Mouse (Mus musculus): ENCODE measurements around the gene Fam129b. TPM values are rescaled to one million over a fixed set of nuclear protein-coding genes. Genes with fewer than 3 reads are reported as not detected.
A peak's percentile ranks its signal among the peaks of the same experiment; 100 is the strongest.

Fam129b gene
- polyA plus RNA-seq, 1 experiment from 2014 or later = 47.1 TPM

DNA sequence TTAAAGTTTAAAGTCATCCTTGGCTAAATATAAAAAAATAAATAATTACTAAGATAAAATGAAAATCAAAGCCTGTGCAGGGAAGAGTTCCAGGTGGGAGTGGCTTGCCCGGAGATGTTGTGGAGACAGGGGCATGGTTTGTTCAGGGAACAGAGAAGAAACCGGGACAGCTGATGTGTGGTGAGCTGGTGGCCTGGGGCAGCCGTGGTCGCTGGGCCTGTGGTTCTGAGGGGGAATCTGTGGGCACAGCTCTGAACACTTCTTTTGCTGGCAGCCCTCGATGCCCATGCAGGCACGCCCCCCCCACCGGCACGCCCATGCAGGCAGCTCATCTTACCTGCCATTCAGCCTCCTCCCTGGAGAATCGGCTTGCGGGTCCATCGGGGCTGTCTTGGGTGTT, 71.5 kb downstream of the Fam129b start:
- Histone ChIP-seq H3K4me1 (peaks cover 8% of the 10 kb centered on the region; the same call in 1 of the 2 replicates), H3K4me3 (no peak overlapping the region), H3K9me3 (no peaks in the 10 kb centered on the region), H3K36me3 (peaks cover 70% of the 10 kb centered on the region), H3K27ac (no peak overlapping the region), H3K27me3 (ENCODE audit: insufficient read depth, poor library complexity, severe bottlenecking) (no peaks in the 10 kb centered on the region)
- WGBS = 88% methylated on average over 11 of the region's 11 CpGs
- no peak for DNase-seq (ENCODE audit: low spot score)

DNA sequence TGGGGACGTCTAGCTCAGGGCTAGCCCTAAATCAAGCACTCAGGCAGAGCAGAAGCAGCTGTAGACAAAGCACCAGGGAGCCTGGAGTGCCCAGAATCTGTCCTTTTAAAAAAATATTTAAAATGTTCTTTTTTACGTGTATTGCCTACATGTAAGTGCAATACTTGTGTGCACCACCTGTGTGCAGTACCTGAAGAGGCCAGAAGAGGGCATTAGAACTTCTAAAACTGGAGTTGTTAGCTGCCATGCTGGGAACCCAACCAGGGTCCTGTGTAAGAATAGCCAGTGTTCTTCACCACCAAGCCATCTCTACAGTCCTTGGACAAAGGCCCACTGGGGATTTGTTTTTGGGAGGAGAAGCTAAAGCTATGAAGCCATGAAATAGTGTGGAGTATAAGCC, 78.7 kb downstream of the Fam129b start:
- no peak for DNase-seq (ENCODE audit: low spot score)
- Histone ChIP-seq H3K4me1 (peaks cover 12% of the 10 kb centered on the region), H3K27ac (no peak overlapping the region), H3K36me3 (peaks cover 72% of the 10 kb centered on the region), H3K4me3 (no peak overlapping the region), H3K9me3 (no peaks in the 10 kb centered on the region), H3K27me3 (ENCODE audit: insufficient read depth, poor library complexity, severe bottlenecking) (no peaks in the 10 kb centered on the region)
- WGBS = 91% methylated on average over 2 of the region's 2 CpGs

- Histone ChIP-seq H3K4me3 (no peak overlapping the region), H3K27me3 (ENCODE audit: insufficient read depth, poor library complexity, severe bottlenecking) (no peaks in the 10 kb centered on the region), H3K4me1 (peaks cover 15% of the 10 kb centered on the region), H3K9me3 (no peaks in the 10 kb centered on the region), H3K27ac (no peak overlapping the region), H3K36me3 (peaks cover 54% of the 10 kb centered on the region)
- 57% methylated on average over 8 of the region's 8 CpGs for WGBS
- DNase-seq (ENCODE audit: low spot score) = no peak
Measured at GRCm38 (mm10) chr2:32957344-32957743, 81.4 kb downstream of the Fam129b start.

DNA sequence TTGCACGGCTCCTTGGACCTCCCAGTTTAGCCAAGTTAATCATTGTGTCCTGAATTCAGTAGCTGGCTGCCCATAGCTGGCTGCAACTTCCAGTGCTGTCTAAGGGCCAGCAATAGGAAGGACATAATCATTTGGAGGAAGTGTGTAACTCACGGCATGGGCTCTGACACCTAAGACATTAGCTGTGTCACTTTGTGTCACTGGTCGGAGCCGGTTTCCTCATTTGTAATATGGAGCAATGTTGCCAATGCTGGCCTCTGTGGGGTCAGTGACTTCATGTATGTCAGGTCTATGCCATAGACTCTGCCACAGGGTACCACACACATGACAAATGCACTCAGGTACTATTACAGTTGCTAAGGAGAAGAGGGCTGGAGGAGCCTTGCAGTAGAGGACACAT, 84.4 kb downstream of the Fam129b start:
- no peak for DNase-seq (ENCODE audit: low spot score)
- no peak overlapping the region; the same call in 1 of the 2 replicates for H3K27ac ChIP-seq
- H3K36me3 ChIP-seq = peaks cover 55% of the 10 kb centered on the region

GRCm38 (mm10) chr2:32961192-32961995, 85.5 kb downstream of the Fam129b start, which contains the start of the genes Rpl12 and Lrsam1:
Rpl12 (plus strand) TSS chr2:32961559.
Lrsam1 (minus strand) TSS chr2:32961614.
- H3K4me3 ChIP-seq = peak within 1 kb of the TSS; percentile 89
- peak; percentile 97 for DNase-seq (ENCODE audit: low spot score)
- H3K36me3 ChIP-seq = peaks cover 43% of the 10 kb centered on the region
- peak within 1 kb of the TSS; percentile 96 for H3K27ac ChIP-seq
- 2% methylated on average over 55 of the region's 55 CpGs for WGBS
- no peaks in the 10 kb centered on the region for H3K27me3 ChIP-seq (ENCODE audit: insufficient read depth, poor library complexity, severe bottlenecking)
- peaks cover 33% of the 10 kb centered on the region for H3K4me1 ChIP-seq
- H3K9me3 ChIP-seq = no peaks in the 10 kb centered on the region

More for the DNA sequence above, 84.4 kb downstream of the Fam129b start:
- peak overlapping the region; percentile 89 for H3K4me3 ChIP-seq
- no peaks in the 10 kb centered on the region for H3K9me3 ChIP-seq
- WGBS = 81% methylated on average over 4 of the region's 4 CpGs
- peaks cover 30% of the 10 kb centered on the region for H3K4me1 ChIP-seq
- H3K27me3 ChIP-seq (ENCODE audit: insufficient read depth, poor library complexity, severe bottlenecking) = no peaks in the 10 kb centered on the region

DNA sequence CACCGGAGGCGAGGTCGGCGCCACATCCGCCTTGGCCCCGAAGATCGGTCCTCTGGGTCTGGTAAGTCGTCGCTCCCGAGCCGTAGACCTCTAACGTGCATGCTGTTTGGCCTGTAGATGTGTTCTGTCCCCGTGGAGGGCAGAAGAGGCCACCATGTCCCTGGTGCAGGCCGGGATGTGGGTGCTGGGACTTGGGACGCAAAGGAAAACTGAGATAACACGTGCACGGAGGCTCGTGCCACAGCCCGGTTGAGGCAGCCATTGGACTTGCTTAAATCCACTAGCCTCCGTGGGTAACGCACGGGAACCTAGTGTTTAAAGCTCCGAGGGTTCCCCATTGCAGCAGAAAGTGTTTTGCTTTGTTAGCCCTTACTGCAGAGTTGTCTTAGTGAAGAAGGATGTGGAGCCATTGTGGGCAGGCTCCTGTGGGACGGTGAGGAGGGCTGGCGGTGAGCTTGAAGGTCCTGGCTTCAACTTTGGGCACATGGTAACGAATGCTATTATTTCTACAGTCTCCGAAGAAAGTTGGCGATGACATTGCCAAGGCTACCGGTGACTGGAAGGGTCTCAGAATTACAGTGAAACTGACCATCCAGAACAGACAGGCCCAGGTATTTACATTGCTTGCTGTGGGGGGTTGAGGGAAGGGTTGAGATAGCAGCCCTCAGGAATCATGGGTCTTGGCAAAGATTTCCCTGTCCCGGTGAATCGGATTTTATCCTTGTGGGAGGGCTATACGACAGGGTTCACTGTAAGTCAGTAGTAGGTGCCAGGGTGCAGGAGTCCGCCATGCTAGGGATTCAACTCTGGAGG, 86.4 kb downstream of the Fam129b start:
- Histone ChIP-seq H3K27ac (peak overlapping the region; percentile 96), H3K27me3 (ENCODE audit: insufficient read depth, poor library complexity, severe bottlenecking) (no peaks in the 10 kb centered on the region), H3K36me3 (peaks cover 35% of the 10 kb centered on the region), H3K9me3 (no peaks in the 10 kb centered on the region), H3K4me1 (peaks cover 36% of the 10 kb centered on the region), H3K4me3 (peak overlapping the region; percentile 89)
- WGBS = under 1% methylated on average over 33 of the region's 33 CpGs
- DNase-seq (ENCODE audit: low spot score) = no peak

GRCm38 (mm10) chr2:32962875-32963220, 86.9 kb downstream of the Fam129b start:
- Histone ChIP-seq H3K4me3 (peak overlapping the region; percentile 89), H3K27me3 (ENCODE audit: insufficient read depth, poor library complexity, severe bottlenecking) (no peaks in the 10 kb centered on the region), H3K27ac (peak overlapping the region; percentile 96), H3K4me1 (peaks cover 42% of the 10 kb centered on the region), H3K36me3 (peaks cover 34% of the 10 kb centered on the region), H3K9me3 (no peaks in the 10 kb centered on the region)
- WGBS = 11% methylated on average over 9 of the region's 9 CpGs
- no peak for DNase-seq (ENCODE audit: low spot score)

GRCm38 (mm10) chr2:32963544-32963943, 87.6 kb downstream of the Fam129b start:
- Histone ChIP-seq H3K27ac (no peak overlapping the region), H3K4me1 (peaks cover 49% of the 10 kb centered on the region), H3K4me3 (peak overlapping the region; percentile 89), H3K27me3 (ENCODE audit: insufficient read depth, poor library complexity, severe bottlenecking) (no peaks in the 10 kb centered on the region), H3K9me3 (no peaks in the 10 kb centered on the region), H3K36me3 (peaks cover 31% of the 10 kb centered on the region)
- no peak for DNase-seq (ENCODE audit: low spot score)
- 69% methylated on average over 4 of the region's 4 CpGs for WGBS

DNA sequence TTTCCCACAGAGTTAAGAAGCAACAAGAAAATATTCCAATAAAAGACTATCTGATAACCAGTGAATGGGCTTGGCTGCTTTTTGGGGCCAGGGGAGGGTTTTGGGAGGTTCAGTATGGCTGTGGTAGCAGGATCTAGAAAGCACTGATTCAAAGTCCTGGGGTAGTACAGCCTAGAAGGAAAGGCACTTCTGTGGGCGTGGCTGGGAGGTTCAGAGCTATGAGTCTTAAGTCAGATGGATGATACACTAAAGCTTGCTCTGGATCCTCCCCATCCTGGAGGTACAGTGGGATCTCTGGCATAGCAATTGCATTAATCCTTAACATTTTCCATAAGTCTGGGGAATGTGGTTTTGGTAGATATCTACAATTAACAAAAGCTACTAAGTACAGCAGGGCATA, 88.1 kb downstream of the Fam129b start:
- Histone ChIP-seq H3K9me3 (no peaks in the 10 kb centered on the region), H3K4me3 (peak overlapping the region; percentile 89; the same call in 1 of the 2 replicates), H3K27ac (no peak overlapping the region), H3K36me3 (peaks cover 31% of the 10 kb centered on the region), H3K4me1 (peaks cover 51% of the 10 kb centered on the region), H3K27me3 (ENCODE audit: insufficient read depth, poor library complexity, severe bottlenecking) (no peaks in the 10 kb centered on the region)
- no peak for DNase-seq (ENCODE audit: low spot score)
- WGBS = 71% methylated on average over 1 of the region's 1 CpGs

- Histone ChIP-seq H3K4me3 (no peak overlapping the region), H3K27me3 (ENCODE audit: insufficient read depth, poor library complexity, severe bottlenecking) (no peaks in the 10 kb centered on the region), H3K36me3 (peaks cover 31% of the 10 kb centered on the region), H3K27ac (no peak overlapping the region), H3K4me1 (peaks cover 58% of the 10 kb centered on the region), H3K9me3 (no peaks in the 10 kb centered on the region)
- DNase-seq (ENCODE audit: low spot score) = no peak
- 33% methylated on average over 10 of the region's 10 CpGs for WGBS
Measured at GRCm38 (mm10) chr2:32964659-32965457, 88.9 kb downstream of the Fam129b start.

- Histone ChIP-seq H3K27me3 (ENCODE audit: insufficient read depth, poor library complexity, severe bottlenecking) (no peaks in the 10 kb centered on the region), H3K27ac (0 out of 2 replicates have a peak overlapping the region, but pooled peaks have one; percentile 96), H3K9me3 (no peaks in the 10 kb centered on the region), H3K4me1 (peaks cover 55% of the 10 kb centered on the region), H3K4me3 (peak overlapping the region; percentile 72), H3K36me3 (peaks cover 31% of the 10 kb centered on the region)
- no peak for DNase-seq (ENCODE audit: low spot score)
- WGBS = 20% methylated on average over 7 of the region's 7 CpGs
Measured at GRCm38 (mm10) chr2:32965511-32966183, 89.7 kb downstream of the Fam129b start.

DNA sequence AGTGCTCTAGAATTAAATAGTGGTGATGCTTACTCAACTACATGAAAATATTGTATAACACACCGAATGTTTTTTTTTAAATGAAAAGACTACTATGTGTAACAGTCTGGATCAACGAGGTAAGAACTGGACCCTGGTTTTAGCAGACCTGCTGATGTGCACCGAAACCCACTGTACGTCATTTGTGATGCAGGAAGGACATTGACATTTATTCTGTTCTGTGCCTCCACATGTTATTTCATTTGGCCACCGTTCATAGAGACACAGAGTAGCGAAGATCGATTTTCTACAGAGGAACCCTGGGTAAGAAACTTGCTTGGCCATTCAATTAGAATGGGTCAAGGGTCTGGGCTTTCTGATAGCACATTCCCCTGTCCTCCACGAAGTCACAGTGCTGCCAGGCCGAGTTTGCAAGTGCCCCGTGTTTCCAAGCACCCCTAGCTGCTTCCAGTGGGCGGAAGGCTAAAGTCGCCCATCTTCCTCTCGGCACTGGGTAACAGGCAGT, 90.3 kb downstream of the Fam129b start:
- 11% methylated on average over 13 of the region's 13 CpGs for WGBS
- H3K9me3 ChIP-seq = no peaks in the 10 kb centered on the region
- no peaks in the 10 kb centered on the region for H3K27me3 ChIP-seq (ENCODE audit: insufficient read depth, poor library complexity, severe bottlenecking)
- peaks cover 49% of the 10 kb centered on the region for H3K4me1 ChIP-seq
- H3K27ac ChIP-seq = peak overlapping the region; percentile 96
- H3K4me3 ChIP-seq = peak overlapping the region; percentile 72
- no peak for DNase-seq (ENCODE audit: low spot score)
- peaks cover 31% of the 10 kb centered on the region for H3K36me3 ChIP-seq

Data from heart, embryonic 10.5 days (tissue).